Mouse (Mus musculus): ENCODE data around the gene Olfr808.

Olfr808 gene

DNA sequence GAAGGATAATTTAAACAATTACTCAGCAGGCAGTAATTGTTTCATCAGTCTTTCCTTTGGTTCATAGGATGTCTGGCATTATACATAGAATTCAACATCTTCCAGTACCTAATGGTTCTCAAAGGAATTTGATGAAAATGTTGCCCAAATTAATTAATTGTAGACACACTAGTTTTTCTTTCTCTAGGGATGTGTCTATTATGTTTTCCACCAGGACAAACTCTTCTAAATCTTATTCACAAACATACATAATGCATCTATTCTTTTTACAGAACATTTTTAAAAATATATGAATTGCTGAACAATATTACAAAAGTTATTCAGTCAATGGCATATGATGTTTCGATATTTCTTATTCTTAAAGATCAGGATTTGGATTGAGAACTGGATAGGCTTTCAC, at the start of gene Olfr808:
TSS of gene Olfr808 (plus strand) at position 301 of the 400 bp plus-strand sequence.
- no peak for DNase-seq (ENCODE audit: low spot score)

DNA sequence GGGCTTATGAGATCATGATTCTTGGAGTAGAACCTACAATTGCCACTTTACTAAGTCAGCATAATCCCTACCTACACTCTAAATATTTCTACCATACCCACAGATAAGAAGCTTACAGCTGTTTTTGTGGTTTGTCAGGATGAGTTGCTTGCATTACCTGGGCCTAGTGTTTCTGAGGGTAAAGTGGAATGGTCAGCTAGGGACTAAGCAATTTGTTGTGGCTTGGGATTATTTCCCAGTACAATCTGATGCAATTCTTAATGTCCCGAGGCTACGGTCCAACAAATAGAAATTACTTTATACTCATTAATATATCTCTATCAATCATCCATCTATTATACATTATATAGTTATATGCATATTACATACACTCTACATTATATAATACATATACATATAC, 36.0 kb upstream of the Olfr808 start, which contains the start of gene Olfr805:
TSS of gene Olfr805 (minus strand) at position 101 of the 400 bp plus-strand sequence.
- DNase-seq (ENCODE audit: low spot score), result no peak

DNA sequence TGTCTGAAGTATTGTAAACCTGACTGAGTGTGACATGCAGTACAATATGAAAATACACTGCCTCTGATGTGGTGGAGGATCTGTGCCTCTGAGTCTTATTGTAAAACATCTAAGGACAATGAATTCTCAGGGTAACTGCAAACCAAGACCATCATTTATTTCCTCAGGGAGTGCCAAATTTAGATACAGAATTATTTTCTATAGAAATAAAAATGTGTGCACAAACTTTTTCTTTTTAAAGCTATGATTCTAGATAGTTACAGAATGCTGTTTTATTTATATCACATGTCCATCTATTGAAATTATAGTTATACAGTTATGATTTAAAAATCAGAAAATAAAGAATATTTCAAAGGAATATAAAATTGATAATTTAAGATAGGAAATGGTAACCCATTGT, 23.5 kb upstream of the Olfr808 start, which contains the start of gene Olfr806:
TSS of gene Olfr806 (minus strand) at position 101 of the 400 bp plus-strand sequence.
- no peak for DNase-seq (ENCODE audit: low spot score)

DNA sequence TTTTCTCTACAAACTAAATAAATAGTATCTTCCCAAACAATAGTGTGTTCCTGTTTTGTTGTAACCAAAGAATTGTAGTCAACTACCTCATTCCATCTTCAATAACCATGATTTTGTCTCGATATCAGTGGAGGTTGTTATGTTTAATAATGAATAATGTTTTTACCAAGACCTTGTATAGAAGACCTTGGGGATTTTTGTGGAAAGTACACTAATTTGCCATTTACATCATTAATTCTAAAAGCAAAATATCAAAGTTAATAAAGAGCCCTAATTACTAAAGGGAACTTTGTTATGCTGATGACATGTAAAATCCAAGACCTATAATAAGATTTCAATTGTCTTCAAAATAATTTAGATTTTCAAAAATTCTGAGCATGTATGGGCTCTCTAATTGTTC, 7.6 kb upstream of the Olfr808 start, which contains the start of gene Olfr807:
TSS of gene Olfr807 (minus strand) at position 101 of the 400 bp plus-strand sequence.
- DNase-seq (ENCODE audit: low spot score), result no peak

DNA sequence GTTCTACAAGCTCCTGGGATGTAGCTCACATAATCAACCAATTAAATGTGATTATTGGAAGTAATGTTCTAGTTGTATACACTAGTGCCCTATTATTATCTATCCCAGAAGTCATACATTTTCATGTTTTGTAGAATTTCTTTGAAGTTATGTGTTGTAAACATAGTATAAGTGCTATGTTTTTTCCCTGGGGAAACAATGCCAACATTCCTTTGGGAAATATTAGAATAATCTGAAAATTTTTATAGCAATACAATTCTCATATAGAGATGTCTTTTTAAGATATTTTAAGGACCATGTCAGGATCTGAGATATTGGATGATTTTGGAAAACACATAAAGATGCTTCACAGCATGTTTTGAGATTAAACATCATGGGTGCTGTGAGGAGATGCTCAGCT, 9.1 kb downstream of the Olfr808 start, which contains the start of gene Olfr809:
TSS of gene Olfr809 (plus strand) at position 301 of the 400 bp plus-strand sequence.
- DNase-seq (ENCODE audit: low spot score), result no peak

DNA sequence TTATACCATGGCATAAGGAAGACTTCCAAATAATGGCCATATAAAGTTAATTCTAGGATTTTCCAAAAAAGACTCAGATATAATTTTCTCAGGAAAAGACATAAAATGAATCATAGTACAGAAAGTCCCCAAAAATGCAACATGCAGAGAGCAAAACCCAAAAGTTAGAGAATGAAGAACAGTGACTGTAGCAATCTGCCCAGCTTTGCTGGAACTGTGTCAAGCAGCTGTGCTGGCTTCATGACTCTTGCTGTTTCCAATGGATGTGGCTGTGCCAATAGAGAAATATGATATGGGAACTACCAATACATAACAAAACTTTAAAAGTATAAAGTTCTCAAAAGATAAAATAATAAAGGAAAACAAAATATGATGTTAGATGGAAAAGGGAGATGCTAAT, 12.8 kb downstream of the Olfr808 start:
- no peak for DNase-seq (ENCODE audit: low spot score)

DNA sequence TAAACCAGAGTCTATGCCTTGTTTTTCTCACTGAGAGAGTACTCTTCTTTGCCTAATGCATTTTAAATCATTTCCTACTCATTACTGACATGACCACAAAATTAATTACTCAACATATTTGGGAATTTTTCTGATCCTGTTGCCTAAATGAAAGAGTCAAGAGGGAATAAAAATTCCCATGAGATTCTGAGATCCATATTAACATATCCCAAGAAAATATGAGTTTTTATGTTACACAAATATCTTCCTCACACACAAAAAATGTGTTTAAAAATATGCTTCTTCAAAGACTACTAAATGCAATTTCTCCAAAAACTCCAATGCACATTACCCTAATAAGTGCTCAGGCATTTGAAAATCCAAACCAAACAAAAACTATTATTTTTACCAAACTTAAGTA, 29.5 kb downstream of the Olfr808 start, which contains the start of gene Olfr810:
TSS of gene Olfr810 (minus strand) at position 101 of the 400 bp plus-strand sequence.
- DNase-seq (ENCODE audit: low spot score), result no peak

DNA sequence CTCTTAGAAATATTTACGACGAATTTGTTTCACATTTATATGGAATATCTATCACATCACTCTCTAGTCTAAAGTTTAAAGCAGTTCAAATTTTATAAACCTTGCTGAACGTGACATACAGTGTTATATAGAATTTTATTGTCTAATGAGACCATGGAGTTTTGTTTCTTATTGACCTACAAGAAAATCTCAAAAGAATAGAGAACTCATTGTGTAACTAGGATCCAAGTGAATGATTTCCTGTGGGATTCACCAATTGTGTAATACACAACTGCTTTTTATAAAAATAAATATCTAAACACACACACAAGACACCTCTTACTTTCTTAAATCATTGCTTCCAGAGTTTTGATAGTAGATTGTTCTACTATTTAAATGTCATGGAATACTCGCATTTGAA, 39.0 kb downstream of the Olfr808 start, which contains the start of gene Olfr811:
TSS of gene Olfr811 (minus strand) at position 101 of the 400 bp plus-strand sequence.
- no peak for DNase-seq (ENCODE audit: low spot score)

Measured in layer of hippocampus, adult 9-10 months (tissue).